Mouse (Mus musculus): Measurements from ENCODE around the gene Frmd4b.

Gene Frmd4b

DNA sequence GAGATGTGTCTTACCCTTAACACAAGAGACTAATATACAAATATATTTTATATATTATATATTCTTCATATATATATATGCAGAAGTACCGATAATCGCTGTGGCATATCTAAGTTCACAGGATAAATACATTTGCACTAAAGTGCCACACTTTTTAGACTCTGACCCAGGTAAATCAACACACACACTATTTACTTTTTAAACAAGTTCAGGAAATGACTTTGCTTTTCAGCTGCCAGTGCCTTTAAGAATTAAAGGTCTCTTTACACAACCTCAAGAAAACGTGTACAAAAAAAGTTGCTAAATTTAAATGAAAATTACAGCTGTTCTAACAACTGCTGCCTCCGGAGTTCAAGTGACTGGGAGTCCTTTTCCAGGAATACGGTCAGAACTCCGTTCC is 264.0 kb downstream of the Frmd4b start:
- no peak for DNase-seq

DNA sequence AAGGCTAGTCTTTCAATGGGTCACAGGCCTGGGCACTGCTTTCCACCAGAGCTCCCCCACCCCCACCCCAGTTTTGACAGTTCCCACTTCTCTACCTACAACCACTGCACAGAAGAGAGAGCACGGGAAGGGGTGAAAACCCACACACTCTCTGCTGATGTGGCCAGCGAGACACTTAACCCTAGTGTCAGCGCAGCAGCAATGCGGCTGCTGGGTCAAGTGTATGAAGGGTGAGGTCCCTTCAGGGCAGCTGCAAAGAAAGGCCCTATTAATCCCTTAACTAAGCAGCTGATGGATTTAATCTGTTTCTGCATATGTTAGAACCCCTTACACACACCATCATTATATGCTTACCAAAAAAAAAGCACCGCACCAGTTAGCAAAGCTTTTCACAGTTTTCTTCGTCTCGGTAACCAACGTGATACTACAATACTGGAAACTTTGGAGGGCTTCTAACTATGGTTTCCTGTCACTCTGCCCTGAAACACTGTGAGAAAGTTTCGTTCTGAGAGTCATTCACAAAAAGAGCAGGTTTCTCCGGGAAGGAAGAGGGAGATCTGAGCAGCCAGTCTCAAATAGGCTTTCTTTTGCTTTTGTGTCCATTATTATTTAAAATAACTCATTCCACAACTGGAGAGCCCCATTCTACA is 264.7 kb downstream of the Frmd4b start:
- no peak for DNase-seq

DNA sequence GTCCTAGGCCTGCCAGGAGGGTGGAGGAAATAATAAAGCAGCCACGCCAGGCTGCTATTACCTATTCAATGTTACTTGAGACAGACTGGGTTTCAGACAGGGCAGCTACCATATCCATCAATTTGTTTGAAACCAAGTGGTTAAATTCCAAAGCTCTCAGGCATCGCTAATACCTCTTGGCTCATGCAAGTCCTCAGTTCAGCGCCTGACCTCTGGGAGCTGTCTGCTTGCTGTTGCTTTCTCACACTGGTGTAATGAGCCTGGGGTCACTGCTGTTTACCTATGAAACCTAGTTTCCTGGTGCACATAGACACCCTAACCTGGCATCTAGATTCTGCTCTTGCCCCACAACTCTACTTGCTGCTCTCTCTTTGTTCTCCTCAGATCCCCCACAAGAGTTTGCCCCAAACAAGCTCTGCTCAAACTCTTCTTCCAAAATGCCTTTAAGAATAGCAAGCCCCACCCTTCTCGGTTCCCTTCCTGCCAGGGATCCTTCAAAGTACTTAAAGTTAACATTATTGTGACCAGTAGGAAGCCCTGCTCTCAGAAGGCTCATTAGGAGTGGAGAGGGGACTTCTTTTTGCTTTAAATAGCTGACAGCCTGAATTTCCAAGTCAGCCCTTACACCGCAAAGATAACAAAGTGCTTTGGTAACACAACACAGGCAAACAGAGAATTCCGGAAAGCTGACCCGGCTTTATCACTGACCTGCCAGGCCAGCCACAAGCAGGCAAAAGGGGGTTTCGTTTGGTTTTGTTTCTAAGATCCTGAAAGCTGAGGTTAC is 267.8 kb downstream of the Frmd4b start:
- no peak for DNase-seq

DNA sequence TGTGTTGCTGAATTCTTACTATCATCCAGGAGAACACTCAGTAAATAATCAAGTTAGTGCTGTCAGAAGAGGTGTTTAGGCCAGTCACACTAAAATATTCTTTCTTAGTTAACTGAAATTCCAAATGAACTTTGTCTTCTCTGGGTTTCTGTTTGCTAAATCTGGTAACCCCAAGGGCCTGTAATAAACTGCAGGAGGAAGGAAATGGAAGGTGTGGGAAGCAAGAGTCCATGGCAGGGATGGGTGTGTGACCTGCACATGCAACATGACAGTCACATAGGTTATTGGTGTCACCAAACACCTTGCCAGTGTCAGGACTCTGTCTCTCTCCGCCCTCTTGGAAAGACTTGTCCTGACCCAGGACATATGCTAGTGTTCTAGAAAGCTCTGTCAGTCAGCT is 270.4 kb downstream of the Frmd4b start:
- DNase-seq, result no peak

DNA sequence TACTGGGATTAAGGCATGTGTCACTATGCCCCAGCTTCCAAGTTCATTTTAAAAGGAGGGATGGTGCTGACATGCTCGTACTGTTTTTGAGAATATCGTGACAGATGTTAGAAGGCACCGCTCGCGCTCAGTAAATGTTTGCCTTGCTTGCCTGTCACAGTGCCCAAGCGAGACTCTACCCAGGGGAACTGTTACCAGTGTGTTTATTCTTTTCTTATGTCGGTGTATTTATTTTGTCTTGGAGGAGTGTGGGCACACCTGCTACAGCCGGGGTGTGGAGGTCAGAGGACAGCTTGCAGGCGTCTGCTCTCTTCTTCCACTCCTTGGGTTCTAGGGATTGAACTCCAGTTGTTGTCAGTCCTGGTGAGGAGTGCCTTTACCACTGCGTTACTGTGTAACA is 270.8 kb downstream of the Frmd4b start:
- DNase-seq, result no peak

DNA sequence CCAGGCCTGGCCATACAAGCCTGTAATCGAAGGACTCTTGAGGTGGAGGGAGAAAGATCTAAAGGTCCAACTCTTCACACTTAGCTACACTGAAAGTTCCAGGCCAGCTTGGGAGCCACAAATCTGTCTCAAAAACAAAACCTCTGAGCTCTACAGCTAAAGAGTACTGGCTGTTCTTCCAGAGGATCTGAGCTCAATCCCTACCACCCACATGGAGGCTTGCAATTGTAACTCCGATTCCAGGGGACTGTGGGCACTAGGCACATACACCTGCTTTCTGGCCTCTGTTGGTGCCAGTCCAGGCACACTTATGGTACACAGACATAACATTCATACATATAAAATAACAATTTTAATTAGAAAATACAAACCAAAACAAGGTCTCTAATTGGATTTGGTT is 271.4 kb downstream of the Frmd4b start:
- no peak for DNase-seq

DNA sequence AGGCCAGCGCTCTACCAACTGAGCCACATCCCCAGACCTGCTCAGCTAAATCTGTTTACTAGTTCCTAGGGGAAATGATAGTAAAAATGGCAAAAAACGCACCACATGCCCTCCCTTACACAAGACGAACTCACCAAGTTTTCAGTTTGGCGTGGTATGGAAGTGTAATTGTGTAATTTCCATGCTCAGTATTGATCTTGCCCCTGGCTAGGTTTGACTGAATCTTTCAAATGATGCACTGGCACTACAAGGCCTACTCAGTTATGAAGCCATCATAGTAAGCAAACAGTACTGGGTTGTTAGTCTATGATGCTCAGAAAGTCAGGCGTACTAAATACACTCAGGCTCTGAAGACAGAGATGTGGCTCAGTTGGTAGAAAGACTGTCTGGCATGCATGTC is 275.2 kb downstream of the Frmd4b start:
- no peak for DNase-seq

DNA sequence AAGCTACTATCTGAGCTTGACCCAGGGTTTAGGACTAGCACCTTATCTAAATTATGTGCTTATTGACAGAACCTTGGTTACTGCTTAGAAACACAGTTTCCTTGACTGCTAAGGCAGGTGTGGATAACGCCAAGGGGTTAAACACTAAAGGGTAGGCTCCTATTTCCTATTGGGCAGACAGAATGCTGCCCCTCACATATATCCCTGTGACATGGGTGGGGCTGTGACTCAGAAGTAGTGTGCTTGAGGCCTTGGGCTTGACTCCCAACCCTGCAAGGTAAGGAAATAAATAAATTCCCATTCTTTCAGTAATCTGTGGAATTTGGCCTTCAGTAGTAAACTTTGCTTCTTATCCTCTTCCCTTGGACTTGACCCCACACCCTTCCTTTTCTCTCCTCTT is 275.7 kb downstream of the Frmd4b start:
- no peak for DNase-seq

DNA sequence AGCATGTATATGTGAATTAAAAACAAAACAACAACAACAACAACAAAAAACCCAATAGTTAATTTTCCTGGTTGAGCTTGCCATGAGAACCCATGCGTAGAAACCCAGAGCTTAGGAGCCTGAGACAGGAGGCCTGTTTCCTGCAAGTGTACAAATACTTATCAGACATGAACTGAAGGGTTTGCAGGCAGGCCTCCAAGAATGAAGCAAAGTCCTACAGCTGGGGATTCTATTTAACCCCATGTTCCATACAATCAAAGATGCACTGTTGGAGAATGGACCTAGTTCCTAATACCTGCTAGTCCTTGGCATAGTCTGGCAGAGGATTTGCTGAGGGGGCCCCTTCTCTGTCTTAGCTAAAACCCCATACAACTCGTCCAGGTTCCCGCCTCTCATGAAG is 276.2 kb downstream of the Frmd4b start:
- no peak for DNase-seq

DNA sequence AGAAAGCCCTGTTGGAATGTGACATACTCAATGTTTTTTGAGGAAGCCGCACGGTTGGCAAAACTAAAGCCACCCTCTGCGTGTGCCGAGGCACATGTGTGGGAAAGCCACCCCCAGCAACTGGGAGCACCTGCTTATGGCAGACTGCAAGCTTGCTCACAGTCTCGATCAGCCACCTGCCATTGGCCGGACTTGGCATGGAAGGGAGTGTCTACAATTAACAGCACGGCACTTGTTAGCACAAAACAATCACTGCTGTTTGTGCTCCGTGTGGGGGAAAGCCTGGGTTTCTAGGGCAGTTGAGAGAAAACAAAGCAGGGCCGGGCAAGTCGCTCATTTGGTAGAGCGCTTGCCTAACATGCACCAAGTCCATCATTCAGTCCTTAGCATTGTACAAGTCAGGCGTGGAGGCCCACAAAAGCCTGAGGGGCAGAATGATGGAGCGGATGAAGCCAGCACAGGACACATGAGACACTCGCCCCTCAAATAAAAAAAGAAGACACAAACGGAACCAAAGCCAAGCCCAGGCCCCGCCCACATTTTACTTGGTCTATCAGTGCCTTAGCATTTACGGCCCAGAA is 277.0 kb downstream of the Frmd4b start:
- DNase-seq, result no peak

DNA sequence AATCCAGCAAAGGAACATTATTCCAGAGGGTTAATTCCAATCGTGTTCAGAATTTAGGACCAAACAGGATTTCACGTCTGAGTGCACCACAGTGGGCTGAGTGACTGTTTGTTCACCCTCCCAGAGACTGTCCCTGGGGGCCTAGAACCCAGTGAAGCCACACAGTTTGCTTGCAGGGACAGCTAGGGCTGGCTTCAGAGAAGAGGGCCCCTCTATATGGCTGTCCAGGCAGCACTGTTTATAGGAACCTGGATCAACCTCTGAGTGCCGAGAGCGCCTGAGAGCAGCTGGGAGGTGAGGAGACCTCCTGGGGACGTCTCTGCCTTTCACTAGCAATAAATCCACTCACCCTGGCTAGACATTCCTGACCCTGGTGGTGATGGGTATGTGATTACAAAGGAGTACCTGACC is 278.1 kb downstream of the Frmd4b start:
- DNase-seq, result no peak

DNA sequence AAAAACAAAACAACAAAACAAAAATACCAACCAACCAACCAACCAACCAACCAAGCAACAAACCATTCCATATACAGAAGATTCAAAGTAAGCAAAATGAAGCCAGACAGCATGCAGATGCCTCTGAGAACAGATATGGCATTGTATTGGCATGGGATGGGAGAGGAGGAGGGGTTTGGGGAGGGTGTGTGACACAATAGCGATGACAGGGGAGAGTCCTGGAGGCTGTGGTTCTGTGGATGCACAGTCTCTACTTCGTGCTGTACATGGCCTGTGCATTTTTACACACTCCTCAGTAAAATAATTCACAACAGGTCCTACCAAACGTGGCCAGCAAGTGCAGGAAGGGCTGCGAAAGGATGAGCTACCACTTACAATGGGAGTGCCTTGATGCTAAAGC is 278.5 kb downstream of the Frmd4b start:
- no peak for DNase-seq

DNA sequence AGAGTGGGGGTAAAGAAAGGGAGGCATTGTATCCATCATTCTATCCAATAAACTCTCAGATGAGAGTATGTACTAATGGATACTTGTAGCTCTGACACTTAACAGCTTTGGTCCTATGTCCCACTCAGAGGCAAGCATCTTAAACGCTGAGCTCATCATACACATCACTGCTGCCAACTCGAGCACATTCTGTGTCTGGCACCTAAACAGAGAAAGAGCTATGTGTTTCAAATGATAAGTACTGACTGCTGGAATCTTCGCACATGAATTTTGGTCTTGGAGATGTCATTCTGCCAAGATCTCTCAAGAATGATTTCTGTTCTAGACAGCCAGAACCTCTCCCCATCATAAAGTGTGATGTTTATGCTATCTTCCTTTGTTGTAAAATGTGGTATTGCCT is 284.0 kb downstream of the Frmd4b start:
- no peak for DNase-seq

DNA sequence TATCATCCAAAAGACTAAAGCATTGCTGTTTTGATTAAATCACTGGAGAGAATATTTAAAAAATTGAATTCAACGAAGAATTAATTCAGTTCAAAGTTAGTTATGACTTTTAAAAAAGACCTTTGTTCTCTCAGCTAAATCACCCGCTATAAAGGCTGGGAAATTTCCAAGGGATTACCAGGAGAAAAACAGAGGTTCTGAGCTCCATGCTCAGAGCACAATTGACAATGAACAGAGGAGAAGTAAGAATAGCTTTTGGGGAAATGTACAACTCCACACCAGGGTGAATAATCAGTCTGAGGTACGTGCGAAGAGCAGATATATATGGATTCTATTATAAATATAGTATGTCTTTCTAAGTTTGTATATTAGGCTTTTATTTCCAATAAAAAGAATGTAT is 293.4 kb downstream of the Frmd4b start:
- DNase-seq, result no peak

DNA sequence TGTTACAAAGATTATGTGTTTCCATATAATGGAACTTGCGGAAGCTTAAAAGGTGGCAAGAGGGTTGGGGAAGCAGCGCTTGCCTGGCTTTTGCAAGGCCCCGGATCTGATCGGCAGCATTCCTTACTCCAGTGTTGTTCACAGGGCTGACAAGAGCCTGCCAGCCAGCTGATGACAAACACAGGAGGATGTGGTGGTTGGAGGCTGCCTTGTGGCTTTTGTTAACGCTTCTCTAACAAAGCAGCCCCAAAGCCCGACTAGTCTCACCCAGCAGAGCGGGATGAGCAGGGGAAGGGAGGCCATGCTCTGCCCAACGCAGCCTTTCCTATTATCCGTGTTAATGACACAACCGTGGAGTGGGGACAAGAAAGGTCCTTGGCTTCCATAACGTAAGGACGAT is 295.2 kb downstream of the Frmd4b start:
- DNase-seq, result peak; percentile 17 to 42

DNA sequence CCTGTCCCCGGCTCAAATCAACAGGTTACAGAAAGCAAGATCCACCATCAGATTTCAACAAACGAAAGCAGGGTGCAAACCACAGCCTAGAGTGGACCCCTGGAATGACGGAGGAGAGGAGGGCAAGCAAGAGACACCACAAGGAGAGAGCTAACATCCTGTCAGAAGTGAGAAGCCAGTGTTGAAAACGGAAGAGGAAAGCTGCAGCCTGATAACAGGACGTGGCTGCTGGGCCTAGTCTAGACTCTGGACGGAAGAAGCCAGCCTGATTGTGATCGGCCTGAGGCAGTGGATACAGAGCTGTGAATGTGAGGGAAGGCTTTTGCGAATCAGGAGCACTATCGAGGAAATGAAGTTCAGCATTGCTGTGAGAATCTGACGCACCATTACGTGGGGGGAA is 296.2 kb downstream of the Frmd4b start:
- no peak for DNase-seq

DNA sequence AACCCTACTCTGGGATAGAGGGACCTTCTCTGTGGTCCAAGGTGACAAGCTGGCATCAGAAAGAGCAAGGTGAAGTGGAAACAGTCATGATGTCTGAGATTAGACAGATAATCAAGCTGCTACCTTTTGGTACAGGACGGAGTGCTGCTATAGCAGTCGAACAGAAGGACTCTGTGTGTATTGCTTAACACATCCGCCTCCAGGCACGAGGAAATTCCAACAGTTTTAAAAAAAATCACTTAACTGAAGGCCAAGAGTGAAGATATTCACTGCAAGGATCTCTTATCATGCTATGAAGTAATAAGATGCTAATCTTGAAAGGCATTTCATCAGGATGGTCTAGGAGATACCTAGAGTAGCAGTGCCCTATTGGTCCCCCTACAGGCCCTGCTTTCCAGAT is 298.3 kb downstream of the Frmd4b start:
- no peak for DNase-seq

DNA sequence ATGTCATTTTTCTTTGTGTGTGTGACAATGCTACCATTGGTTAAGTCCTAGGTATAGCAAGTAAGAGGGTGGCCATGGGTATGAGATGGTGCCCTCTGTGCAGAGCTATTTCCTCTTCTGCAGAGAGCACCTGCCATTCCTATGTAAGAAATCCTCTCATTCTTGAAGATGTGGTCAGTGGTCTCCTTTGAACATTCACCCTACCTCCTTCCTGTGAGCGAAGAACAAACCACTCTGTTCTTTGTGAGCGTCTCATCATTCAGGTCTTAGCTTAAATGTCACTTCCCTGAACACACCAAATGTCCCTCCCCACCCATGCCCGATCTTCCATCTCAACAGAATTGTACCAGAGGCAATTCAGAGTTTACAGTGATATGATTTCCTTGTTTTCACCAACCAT is 299.4 kb downstream of the Frmd4b start:
- DNase-seq, result no peak

DNA sequence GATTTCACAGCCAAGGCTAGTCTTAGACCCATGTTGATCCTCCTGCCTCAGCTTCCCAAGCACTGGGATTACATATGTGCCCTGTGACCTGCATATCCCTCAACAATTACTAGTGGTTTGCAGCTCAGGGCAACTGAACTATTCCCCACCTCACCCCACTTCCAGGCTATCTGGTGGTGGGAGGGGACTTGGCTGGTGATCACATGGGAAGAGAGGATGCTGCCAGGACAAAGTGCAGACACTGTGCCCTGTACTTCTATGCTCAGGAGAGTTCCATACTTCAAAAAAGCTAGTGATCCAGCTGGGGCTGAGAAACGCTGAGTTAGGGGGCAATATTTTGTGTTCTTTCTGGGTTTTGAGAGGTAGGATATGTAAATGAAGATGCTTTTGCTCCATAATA is 300.6 kb downstream of the Frmd4b start:
- no peak for DNase-seq

DNA sequence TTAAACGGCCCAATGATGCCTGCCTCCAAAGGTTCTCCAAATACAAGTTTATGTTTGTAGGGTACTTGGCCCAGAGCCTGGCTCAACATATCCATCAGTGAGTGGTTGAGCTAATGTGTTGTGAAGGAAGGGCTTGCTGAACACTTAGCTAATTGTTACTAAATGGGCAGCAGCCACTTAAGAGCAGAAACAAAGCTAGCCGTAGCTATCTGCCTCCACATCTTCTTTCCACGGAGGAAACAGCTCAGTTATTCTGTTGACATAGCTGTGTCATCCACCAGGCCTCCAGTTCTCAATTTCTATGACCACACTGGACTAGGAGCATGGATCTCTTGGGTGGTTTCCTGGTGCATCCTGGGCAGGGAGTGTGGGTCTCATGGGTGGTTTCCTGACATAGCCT is 302.0 kb downstream of the Frmd4b start:
- DNase-seq, result no peak

DNA sequence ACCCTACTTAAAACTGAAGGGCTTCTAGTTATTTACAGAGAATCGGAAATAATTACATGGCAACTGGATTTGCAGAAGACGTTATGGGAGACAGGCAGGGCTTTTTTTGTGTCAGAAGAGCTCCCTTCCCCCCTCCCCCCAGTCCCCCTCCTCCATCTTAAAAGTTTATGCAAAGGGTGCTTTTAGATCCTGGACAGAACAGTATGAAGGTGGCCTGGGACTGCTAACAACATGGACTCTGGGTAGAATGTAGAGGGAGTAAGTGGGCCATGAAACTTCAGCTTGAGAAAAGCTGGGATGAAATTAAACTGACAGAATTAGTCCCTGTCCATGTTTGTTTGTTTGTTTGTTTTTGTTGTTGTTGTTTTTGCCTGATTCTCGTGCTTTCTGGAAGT is 304.8 kb downstream of the Frmd4b start:
- DNase-seq, result no peak

DNA sequence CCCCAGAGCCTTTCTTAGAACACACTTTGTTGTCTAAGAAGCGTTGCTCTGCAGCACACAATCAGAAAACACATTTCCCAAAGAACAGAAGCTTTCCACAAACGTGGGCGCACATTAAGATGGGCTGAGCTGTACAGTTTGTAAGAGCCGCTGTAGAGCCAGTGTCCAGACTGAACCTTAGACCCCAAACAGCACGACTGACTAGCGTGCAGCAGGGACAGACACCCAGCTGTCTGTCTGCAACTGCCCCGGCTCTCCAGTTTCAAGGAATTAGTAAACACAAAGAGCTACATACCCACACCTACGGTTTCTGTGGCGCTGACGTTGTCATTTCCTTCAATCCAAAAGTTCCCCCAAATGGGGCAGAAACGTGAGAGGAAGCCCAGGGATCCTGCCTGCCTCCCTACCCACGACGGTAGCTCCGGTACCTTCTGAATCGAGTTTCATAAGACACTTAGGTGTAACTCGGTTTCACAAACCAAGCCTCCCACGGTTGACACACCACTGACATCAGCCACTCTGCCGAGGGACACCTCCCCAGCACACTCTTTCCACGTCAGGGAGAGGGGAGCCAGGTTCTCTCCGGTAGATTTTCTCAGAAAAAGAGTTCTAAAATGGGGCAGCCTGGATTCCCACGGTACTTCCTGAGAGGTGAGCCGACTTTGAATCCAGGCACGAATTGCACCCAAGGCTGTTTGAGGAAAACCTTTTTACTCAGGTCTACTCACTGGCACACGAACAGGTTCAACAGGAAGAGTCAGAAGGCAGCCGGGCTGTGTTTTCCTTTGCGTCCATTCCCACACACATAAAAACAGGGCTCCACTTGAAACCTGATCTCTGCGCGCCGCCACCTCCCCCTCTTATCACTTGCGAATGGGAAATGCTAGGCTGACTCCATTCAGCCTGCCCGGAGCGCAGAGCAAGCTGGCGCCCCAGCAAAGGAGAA is 305.5 kb downstream of the Frmd4b start:
- DNase-seq, result peak; percentile 33 to 34

DNA sequence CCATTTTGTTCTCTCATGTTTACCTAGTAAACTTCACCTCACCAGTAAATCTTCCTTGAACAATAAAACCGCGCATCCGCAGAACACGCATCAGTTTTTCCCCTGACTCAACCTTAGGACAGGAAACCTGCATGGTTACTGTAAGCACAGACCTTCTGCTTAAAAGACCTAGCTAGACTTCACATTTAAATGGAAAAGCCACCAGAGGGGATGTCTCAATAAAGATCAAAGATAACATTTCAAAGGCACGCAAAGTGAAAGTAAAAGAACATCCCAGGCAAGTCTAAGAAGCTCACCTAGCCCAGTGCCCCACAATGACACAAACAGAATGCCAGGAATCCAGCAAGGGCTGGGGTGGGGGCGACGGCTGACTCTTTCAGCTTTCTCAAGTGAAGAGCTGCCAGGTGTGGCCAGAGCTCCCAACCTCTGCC is 306.4 kb downstream of the Frmd4b start:
- peak; percentile 28 to 42 for DNase-seq

All from thymus, postnatal 36 days (tissue).